Mouse (Mus musculus) lung, adult 2 months (tissue): ENCODE results near the gene Rassf5.

Experiments used
- CTCF ChIP-seq: fragments of 200-500 bp; IDR thresholded peaks from 2 replicates; pipeline ENCODE4 v1.5.1; 2011; ENCODE audit warnings: mild to moderate bottlenecking, low read length, control low read depth; ENCODE audit not compliant: insufficient read depth
- POLR2A ChIP-seq: fragments of 200-500 bp; IDR thresholded peaks from 2 replicates; pipeline ENCODE4 v1.6.1; 2011; ENCODE audit warnings: low read depth, mild to moderate bottlenecking, control low read depth, low read length, borderline replicate concordance; ENCODE audit errors: extremely low read depth

DNA sequence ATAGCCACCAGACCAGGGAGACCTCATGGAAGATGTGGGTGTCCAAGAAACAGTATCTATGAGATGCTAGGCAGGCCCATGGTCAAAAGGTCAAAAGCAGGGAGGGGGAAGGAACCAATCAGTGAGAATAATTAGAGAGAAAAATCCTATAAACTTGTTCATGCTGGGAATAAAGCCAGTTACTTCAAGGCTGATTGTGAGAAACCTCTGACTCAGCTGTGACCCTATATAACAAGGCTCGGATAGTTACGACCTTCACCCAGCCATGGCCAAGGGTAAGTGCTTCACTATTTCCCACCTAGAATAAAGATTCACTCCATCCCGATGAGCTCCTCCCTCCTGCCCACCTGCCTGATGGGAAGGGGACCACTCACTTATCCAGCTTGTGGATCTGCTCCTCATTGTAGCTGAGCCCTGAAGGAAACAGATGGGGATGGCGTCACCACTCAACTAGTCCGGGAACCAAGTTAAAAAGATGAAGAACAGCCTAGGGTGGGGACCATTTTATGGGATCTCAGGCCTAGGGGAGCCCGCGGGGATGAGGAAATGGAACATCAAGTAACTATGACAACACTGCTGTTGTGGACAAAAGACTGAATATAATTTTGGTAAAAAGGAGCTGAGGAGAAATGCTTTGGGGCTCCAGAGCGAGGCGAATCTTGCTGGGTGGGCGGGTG is 14.7 kb upstream of the Rassf5 start:
- no peak for TF ChIP-seq CTCF
- no peak for TF ChIP-seq POLR2A
